Comparison of ENCODE assay signal across 17 mouse cellular contexts in the genomic region with DNA sequence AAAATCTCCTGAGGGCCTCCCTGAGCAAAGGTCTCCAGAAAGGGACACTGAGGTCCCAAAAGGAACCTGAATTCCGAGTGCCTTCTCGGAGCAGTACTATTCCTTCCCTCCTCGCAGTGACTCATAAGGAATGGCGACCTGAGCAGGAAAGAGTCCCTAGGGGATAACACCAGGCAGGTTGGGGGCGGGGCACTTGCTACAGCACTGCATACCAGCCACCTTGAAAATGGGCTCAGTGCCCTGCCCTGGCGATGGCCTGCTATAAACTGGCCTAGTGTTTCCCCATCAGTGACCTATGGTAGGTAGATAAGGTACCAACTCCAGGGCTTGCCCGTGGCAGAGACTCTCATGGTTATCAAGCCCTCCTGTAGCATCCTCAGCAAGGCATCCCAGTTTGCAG.
DNase-seq lines count a peak whose midpoint lies in the region; ATAC-seq and TF ChIP-seq lines count a peak whose summit lies in the region.
"Had no signal": no experiment of that assay in that cellular context is flagged by ENCODE, and none has a peak within 500 bp of the region (broad histone marks: within the 10 kb centered on the region; RNA-seq: fewer than 3 reads in every experiment).

No protein-coding gene starts in this region.

- H3K9me3 ChIP-seq in embryonic facial prominence, embryonic 15.5 days (replicated peaks), result no peaks in the 10 kb centered on the region
- H3K9me3 ChIP-seq in embryonic facial prominence, embryonic 10.5 days, result no peaks in the 10 kb centered on the region
- H3K9me3 ChIP-seq in kidney, embryonic 15.5 days (replicated peaks), result no peaks in the 10 kb centered on the region
- no peaks in the 10 kb centered on the region for H3K9me3 ChIP-seq in midbrain, embryonic 14.5 days (ENCODE audit: control insufficient read depth, low read length)
- no peaks in the 10 kb centered on the region for H3K9me3 ChIP-seq in midbrain, postnatal 0 days (ENCODE audit: low read length)
- H3K9me3 ChIP-seq: embryonic facial prominence, embryonic 13.5 days; hindbrain, embryonic 13.5 days; liver, embryonic 15.5 days; midbrain, embryonic 10.5 days; stomach, embryonic 15.5 days had no signal

- no peak overlapping the region for H3K4me3 ChIP-seq in embryonic facial prominence, embryonic 15.5 days (replicated peaks)
- no peak overlapping the region for H3K4me3 ChIP-seq in embryonic facial prominence, embryonic 10.5 days
- no peak overlapping the region for H3K4me3 ChIP-seq in kidney, embryonic 15.5 days (replicated peaks)
- H3K4me3 ChIP-seq in midbrain, embryonic 14.5 days (replicated peaks; ENCODE audit: low read depth, low read length), result no peak overlapping the region
- H3K4me3 ChIP-seq in midbrain, postnatal 0 days (ENCODE audit: low read depth, low read length), result no peak overlapping the region
- H3K4me3 ChIP-seq: embryonic facial prominence, embryonic 13.5 days; hindbrain, embryonic 13.5 days; left cerebral cortex, adult 2 months; liver, embryonic 15.5 days; midbrain, embryonic 10.5 days; myocyte; stomach, embryonic 15.5 days had no signal

- DNase-seq in embryonic facial prominence, embryonic 10.5 days (ENCODE audit: low spot score), result no peak
- peak; percentile 13 for DNase-seq in kidney, adult 18-20 months
- no peak for DNase-seq in midbrain, embryonic 14.5 days
- no peak for DNase-seq in midbrain, postnatal 0 days (ENCODE audit: low spot score)
- DNase-seq in kidney, postnatal 14 days, result peak; percentile 36
- no peak for DNase-seq in left cerebral cortex, adult 18-20 months (ENCODE audit: low spot score in 2 of 2)
- DNase-seq: heart, adult 11 months had no signal

- H3K9ac ChIP-seq in embryonic facial prominence, embryonic 15.5 days, result no peak overlapping the region
- no peak overlapping the region for H3K9ac ChIP-seq in kidney, embryonic 15.5 days
- H3K9ac ChIP-seq in midbrain, embryonic 14.5 days (replicated peaks; ENCODE audit: low read length), result no peak overlapping the region
- no peak overlapping the region for H3K9ac ChIP-seq in midbrain, postnatal 0 days (replicated peaks; ENCODE audit: low read length, poor library complexity, severe bottlenecking)
- H3K9ac ChIP-seq: embryonic facial prominence, embryonic 13.5 days; hindbrain, embryonic 13.5 days; liver, embryonic 15.5 days; stomach, embryonic 15.5 days had no signal

- no peak overlapping the region for H3K27ac ChIP-seq in embryonic facial prominence, embryonic 15.5 days (replicated peaks)
- H3K27ac ChIP-seq in embryonic facial prominence, embryonic 10.5 days (replicated peaks), result no peak overlapping the region
- H3K27ac ChIP-seq in kidney, embryonic 15.5 days, result no peak overlapping the region
- no peak overlapping the region for H3K27ac ChIP-seq in midbrain, embryonic 14.5 days (replicated peaks; ENCODE audit: low read depth, low read length)
- H3K27ac ChIP-seq in midbrain, postnatal 0 days (ENCODE audit: low read depth, low read length), result no peak overlapping the region
- H3K27ac ChIP-seq: embryonic facial prominence, embryonic 13.5 days; hindbrain, embryonic 13.5 days; left cerebral cortex, adult 2 months; liver, embryonic 15.5 days; midbrain, embryonic 10.5 days; stomach, embryonic 15.5 days had no signal

- WGBS in embryonic facial prominence, embryonic 15.5 days, result 40% methylated on average over 7 of the region's 7 CpGs
- 48% methylated on average over 7 of the region's 7 CpGs for WGBS in embryonic facial prominence, embryonic 10.5 days
- 36% methylated on average over 7 of the region's 7 CpGs for WGBS in kidney, embryonic 15.5 days
- 61% methylated on average over 7 of the region's 7 CpGs for WGBS in midbrain, embryonic 14.5 days
- WGBS in midbrain, postnatal 0 days, result 50% methylated on average over 7 of the region's 7 CpGs

- H3K27me3 ChIP-seq in embryonic facial prominence, embryonic 15.5 days, result 0 out of 2 replicates have a peak, but pooled peaks cover 13% of the 10 kb centered on the region
- H3K27me3 ChIP-seq in embryonic facial prominence, embryonic 10.5 days (replicated peaks; ENCODE audit: low read depth, poor library complexity, severe bottlenecking), result peaks cover 62% of the 10 kb centered on the region
- peaks cover 34% of the 10 kb centered on the region for H3K27me3 ChIP-seq in kidney, embryonic 15.5 days
- peaks cover 12% of the 10 kb centered on the region; the same call in 1 of the 2 replicates for H3K27me3 ChIP-seq in midbrain, embryonic 14.5 days (ENCODE audit: control insufficient read depth, insufficient read depth, low read length)
- peaks cover 6% of the 10 kb centered on the region; the same call in 1 of the 2 replicates for H3K27me3 ChIP-seq in midbrain, postnatal 0 days (ENCODE audit: insufficient read depth, low read length)

- 0 out of 2 replicates have a peak overlapping the region, but pooled peaks have one; percentile 12 for H3K4me2 ChIP-seq in embryonic facial prominence, embryonic 15.5 days (replicated peaks)
- no peak overlapping the region for H3K4me2 ChIP-seq in kidney, embryonic 15.5 days
- no peak overlapping the region for H3K4me2 ChIP-seq in midbrain, embryonic 14.5 days (ENCODE audit: low read length)
- no peak overlapping the region for H3K4me2 ChIP-seq in midbrain, postnatal 0 days (ENCODE audit: low read depth, low read length, poor library complexity, severe bottlenecking)
- H3K4me2 ChIP-seq: embryonic facial prominence, embryonic 13.5 days; heart, embryonic 11.5 days; hindbrain, embryonic 13.5 days; liver, embryonic 15.5 days; stomach, embryonic 15.5 days had no signal

- no peaks in the 10 kb centered on the region for H3K36me3 ChIP-seq in embryonic facial prominence, embryonic 15.5 days
- H3K36me3 ChIP-seq in embryonic facial prominence, embryonic 10.5 days (replicated peaks), result no peaks in the 10 kb centered on the region
- no peaks in the 10 kb centered on the region for H3K36me3 ChIP-seq in kidney, embryonic 15.5 days
- no peaks in the 10 kb centered on the region for H3K36me3 ChIP-seq in midbrain, embryonic 14.5 days (ENCODE audit: control insufficient read depth, insufficient read depth, low read length)
- H3K36me3 ChIP-seq in midbrain, postnatal 0 days (ENCODE audit: insufficient read depth, low read length), result no peaks in the 10 kb centered on the region
- H3K36me3 ChIP-seq: embryonic facial prominence, embryonic 13.5 days; hindbrain, embryonic 13.5 days; liver, embryonic 15.5 days; midbrain, embryonic 10.5 days; stomach, embryonic 15.5 days had no signal

- peaks cover 9% of the 10 kb centered on the region for H3K4me1 ChIP-seq in embryonic facial prominence, embryonic 15.5 days
- peaks cover 10% of the 10 kb centered on the region; the same call in 1 of the 2 replicates for H3K4me1 ChIP-seq in embryonic facial prominence, embryonic 10.5 days
- peaks cover 17% of the 10 kb centered on the region for H3K4me1 ChIP-seq in kidney, embryonic 15.5 days
- no peaks in the 10 kb centered on the region for H3K4me1 ChIP-seq in midbrain, embryonic 14.5 days (ENCODE audit: control insufficient read depth, insufficient read depth, low read length)
- no peaks in the 10 kb centered on the region for H3K4me1 ChIP-seq in midbrain, postnatal 0 days (ENCODE audit: insufficient read depth, low read length)
- H3K4me1 ChIP-seq: liver, embryonic 15.5 days had no signal

- no peak for ATAC-seq in embryonic facial prominence, embryonic 15.5 days (ENCODE audit: insufficient number of reproducible peaks, low FRiP score, low TSS enrichment, low read depth)
- ATAC-seq in kidney, embryonic 15.5 days (replicated peaks; ENCODE audit: low FRiP score), result no peak
- ATAC-seq in midbrain, embryonic 14.5 days (ENCODE audit: low FRiP score, low TSS enrichment), result 0 out of 2 replicates have a peak, but pooled peaks have one; percentile 10
- ATAC-seq in midbrain, postnatal 0 days (ENCODE audit: low FRiP score), result no peak

- TF ChIP-seq CTCF in midbrain, postnatal 0 days (IDR thresholded peaks at IDR 0.05), result no peak

Comparison
In these comparisons a context has a peak if more than half of its experiments do, and no peak if none do; other contexts are left out.
1. DNase-seq: peak in kidney, adult 18-20 months (single experiment) and kidney, postnatal 14 days (single experiment); none in embryonic facial prominence, embryonic 10.5 days (single experiment), midbrain, embryonic 14.5 days (single experiment), midbrain, postnatal 0 days (single experiment) and left cerebral cortex, adult 18-20 months (0 of 2).